Mouse (Mus musculus) urinary bladder, adult 2 months (tissue): Measurements from ENCODE around the gene Vps25. TPM values are rescaled to one million over a fixed set of nuclear protein-coding genes. Genes with fewer than 3 reads are reported as not detected.

ENCODE experiments used
- DNase-seq: peaks from one replicate; pipeline ENCODE4 v3.0.0; 2022; ENCODE audit warnings: low spot score
- polyA plus RNA-seq: library from polyadenylated mRNA; depleted of rRNA; stranded (reverse); fragments of >200 nt; gene quantifications from 2 replicates; pipeline ENCODE4 v1.2.3, GENCODE M21; 2012; rRNA removed

The Vps25 gene
- 73.3 and 91.1 TPM in 2 replicates for polyA plus RNA-seq

- DNase-seq = peak; percentile 77
These were observed at the start of gene Vps25 for GRCm38 (mm10) chr11:101253613-101254389. Vps25 (plus strand) TSS chr11:101253707.

DNA sequence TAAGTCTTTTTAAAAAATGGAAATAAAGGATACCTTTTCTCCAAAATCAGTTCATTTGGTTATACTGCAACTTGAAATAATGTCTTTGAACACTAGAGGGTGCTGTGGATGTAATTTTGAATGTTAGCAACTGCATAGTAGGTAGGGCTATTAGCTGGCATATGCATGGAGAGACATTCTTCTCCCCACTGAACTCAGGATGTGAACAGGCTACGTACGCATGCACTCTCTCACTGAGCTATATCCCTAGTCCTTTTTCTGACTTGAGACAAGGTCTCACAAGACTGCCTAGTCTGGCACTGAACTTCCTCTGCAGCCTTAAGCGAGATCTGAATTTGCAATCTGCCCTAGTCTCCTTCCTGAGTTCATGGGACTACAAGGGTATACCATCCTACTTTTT is 41.5 kb upstream of the Vps25 start:
- DNase-seq = no peak

- no peak for DNase-seq
These were observed 36.6 kb upstream of the Vps25 start for GRCm38 (mm10) chr11:101216936-101217335.

DNA sequence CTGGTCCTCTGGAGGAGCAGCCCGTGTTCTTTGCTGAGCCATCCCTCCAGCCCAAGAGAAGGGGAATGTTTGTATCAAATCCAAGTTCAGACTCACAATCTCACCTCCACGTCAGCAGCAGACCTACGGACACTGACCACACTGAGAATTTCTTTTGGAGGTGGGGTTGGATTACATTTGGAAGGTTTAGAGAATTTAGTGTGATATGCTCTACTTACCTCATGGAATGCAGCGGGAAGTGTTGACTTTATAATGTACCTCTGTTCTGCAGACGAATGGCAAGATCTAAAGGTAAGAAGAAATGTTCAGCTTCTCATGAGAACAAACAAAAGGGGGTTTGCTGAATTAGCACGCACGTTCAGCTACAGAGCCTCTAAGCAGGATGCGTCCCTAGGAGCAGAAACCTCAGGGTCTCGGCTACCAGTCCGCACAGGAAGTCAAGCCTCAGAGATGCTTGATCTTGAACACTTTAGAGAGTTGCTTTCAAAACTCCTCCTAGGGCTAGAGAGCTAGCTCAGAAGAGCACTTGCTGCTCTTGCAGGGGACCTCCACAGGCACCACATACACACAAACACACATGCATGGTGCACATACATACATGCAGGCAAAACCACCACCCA is 35.0 kb upstream of the Vps25 start:
- DNase-seq = no peak

DNA sequence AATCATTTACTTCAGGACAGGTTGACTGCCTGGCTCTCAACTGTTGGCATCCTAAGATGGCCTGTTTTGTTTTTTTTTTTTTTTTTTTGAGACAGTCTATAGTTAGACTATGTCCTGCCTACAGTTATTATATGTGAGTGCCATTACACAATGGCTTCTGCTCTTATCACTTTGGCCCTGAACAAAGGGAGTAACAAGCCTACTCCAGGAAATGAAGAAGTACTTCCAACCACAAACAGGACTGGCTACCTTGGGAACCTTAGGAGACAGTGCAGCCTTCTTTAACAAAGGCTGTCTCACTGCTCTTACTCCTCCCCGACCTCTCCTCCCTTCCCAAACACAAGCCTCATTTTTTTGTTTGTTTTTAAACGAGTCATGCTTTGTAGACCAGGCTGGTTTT is 32.7 kb upstream of the Vps25 start:
- no peak for DNase-seq

GRCm38 (mm10) chr11:101221306-101221986 is 32.1 kb upstream of the Vps25 start:
- DNase-seq = no peak

- DNase-seq = no peak
These were observed 29.2 kb upstream of the Vps25 start for GRCm38 (mm10) chr11:101224337-101224736.

- DNase-seq = no peak
These were observed 28.0 kb upstream of the Vps25 start for GRCm38 (mm10) chr11:101225331-101226064.

DNA sequence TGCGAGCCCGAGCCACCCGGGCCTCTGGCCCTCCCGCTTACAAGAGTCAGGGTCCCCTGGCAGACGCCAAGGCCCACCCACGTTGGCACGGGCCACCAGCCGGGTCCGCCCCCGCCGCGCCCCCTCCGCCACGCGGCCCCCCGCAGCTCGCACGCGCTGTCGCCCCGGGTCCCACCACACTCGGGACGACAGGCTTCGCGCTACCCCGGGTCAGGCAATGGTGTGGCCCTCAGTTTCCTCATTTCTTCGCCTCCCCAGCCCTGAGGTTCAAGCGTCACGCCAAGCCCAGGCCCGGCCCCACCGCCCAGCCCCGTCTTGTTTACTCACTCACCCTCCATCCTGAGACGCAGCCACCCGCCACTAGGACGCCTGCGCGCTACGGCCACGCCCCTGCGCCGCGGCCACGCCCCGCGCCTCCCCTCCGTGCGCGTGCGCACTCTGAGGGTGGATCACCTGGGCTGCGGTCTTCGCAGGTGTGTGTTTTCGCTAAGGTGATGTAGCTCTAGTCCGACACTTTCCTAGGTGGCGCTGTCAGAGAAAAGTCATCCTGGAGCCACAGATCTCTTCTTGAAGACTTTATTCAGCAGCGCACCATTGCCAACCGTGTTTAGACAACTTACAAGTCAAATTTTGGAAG is 27.3 kb upstream of the Vps25 start, which contains the start of gene Ezh1:
Ezh1 (minus strand) TSS at position 399 of the 637 bp plus-strand sequence.
- peak; percentile 94 for DNase-seq

DNA sequence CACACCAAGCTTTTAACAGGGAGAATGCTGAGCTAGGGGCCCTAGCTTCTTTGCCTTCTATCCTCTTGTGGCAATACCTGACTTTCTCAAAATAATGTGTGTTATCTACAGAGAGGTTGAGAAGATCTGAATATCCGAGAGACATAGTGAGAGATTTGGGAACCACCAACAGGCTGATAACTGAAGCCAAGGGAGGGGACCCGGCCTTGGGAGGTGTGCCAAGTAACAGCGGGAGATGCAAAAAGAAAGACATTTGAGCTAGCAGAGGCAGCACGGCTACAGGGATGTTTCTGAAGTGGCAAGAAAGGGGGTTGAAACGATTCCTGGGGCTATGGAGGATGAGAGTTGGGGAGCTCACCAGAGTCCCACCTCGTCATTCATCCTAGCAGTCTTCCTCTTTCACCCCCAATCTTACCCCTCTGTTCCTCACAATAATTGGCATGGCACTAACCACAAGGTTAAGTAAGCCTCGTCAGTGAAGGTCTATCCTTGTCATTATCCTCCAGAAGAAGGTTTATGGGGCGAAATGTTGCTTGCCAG is 24.1 kb upstream of the Vps25 start:
- DNase-seq = no peak

DNA sequence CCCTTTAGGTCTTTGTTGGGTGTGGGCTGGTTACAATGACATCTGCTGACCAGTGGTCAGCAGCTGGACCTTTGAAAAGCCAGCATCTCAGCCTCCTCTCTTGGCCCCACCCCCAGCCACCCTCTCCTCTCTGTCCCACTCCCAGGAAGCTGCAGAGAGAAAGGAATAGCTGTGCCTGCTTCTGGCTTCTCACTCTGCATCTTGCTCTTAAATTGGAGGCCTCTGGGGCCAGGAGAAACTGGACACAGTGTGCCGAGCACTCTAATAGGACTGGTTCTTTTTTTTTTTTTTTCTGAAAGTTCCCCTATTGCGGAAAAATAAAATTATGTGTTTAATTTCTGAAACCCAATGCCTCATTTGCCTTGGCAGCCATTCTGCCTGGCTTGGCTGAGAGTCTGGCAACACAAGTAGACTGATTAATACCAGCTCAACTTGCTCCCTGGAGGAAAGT is 23.4 kb upstream of the Vps25 start:
- DNase-seq = no peak

DNA sequence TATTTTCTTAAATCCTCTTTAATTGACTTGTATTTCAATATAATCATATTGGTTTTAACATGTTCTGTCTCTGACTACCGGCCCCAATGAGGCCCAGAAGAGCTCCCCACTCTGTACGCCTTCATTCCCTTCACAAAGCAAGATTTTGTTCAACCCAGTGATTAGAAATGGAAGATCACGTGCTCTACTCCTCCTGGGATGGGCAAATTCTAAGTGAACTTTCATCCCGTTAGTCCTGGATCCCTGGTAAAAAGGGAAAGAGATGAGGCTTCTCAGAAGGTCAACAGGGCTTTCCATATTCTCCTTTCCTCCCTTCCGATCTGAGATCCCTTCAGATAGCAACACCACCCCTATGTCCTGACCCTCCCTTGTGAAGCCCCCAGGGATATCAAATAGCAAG is 23.0 kb upstream of the Vps25 start:
- no peak for DNase-seq

DNA sequence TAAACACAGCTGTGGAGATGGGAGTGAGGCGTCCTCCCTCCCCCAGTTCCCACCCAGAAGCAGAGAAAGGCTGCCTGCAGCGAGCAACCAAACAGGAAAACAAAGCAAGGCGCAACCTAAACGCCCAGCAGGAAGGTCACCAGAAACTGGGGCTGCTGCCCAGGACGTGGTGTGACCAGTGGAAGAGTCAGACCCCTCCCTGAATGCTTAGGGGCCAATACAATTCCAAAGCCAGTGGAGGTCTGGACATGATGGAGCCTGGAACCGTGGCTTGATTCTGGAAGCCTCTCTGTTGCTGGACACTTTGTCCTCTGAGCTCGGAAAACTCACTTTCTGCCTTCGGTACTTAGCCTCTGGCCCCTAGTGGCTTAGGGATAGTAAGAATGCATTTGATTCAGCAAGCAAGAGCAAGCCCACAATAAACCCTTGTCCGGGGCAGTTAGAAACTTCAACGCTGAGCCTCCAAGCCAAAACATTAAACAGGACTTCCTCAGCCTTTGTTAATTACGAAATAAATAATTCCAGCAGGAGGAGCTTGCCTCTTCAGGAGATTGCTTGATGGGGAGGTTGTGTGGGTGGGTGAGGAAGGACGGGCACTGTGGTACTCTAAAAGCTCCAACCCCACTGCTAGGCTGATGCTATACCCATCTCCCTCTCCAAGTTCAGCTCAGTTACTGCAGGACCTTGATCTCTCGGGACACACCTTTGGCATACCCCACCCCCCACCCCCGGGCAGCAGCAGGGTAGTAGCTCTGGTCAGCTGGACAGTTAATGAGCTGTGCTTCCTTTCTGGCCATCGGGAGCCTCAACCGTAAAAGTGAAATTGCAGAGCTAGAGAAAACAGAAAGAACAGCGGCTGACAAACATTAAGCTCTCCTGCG is 22.3 kb upstream of the Vps25 start:
- DNase-seq = no peak

GRCm38 (mm10) chr11:101232010-101232839 is 21.3 kb upstream of the Vps25 start:
- no peak for DNase-seq

DNA sequence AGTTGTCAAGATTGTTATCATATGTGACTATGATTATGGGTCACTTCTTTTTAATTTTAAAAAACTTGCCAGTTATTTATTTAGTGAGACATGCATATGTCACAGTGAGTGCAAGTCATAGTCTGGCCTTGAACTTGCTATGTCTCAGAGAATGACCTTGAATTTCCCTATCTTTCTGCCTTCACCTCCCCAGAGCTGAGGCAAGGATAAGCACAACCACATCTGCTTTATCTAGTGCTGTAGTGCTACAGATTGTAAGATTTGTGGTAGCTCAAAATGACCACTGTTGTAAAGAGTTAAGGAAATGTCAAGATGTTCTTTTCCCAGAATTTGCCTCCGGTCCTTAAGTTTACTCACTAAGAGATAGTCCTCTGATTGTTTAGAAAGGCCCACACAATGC is 20.3 kb upstream of the Vps25 start:
- no peak for DNase-seq

DNA sequence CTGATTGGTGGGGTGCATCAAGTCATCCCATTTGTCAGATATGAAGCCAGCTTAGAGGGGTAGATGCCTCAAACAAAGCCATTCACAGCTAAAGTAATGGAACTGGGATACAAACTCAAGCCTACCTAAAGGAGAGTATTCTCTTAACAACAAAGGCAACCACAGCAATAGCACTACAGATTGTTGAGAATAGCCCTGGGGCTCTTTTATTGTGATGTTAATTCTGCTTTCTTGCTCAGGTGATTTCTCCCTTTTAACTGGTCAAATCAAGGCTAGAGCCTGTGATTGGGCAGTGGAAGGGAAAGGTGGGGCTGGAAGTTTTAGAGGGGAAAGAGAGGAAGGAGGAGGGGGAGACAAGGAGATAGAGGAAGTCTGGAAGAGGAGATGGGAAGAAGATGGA is 19.4 kb upstream of the Vps25 start:
- DNase-seq = no peak

GRCm38 (mm10) chr11:101235429-101235828 is 18.1 kb upstream of the Vps25 start:
- no peak for DNase-seq

DNA sequence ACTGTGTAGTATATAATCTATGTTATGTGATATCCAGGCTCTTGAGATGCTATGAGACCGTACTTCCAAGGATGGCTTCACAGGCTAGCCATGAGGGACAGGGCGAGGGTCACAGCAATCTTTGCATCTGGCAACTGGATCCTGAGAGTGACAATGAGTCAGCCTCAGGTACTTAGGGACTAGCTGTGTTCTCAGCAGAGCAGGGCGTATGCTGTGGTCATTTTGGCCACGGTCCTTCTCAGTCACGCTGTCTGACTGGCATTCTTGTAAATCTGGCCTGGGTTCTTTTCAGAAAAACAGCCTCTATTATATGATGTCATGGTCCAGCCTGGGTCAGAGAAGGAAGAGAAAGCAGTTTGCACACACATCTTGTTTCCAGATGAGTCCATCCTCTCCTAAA is 16.7 kb upstream of the Vps25 start:
- no peak for DNase-seq

DNA sequence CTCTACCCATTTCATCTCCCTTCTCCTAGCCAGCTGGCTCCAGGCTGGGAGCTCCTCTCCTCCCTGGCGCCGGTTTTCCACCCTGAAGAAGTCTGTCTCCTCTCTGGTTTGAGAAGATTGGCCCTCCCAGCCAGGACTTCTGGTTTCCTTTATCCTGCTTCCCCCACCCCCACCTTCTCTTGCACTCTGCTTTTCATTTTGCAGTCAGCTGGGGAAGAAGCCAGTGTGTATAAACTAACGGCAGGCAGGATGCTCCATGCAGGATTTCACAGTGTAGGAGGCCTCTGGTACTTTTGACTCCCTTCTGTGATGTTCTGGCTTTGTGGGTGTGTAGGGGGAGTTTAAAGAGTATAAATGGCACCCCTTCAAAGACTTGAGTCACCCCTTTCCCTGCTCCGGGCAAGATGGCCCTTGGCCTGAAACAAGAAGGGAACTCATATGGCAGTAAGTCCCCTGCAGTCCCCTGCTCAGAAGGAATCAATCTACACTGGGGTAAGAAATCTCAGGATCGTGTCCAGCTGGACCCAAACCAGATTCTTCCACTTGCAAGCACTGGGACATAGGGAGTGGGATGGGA is 15.3 kb upstream of the Vps25 start:
- no peak for DNase-seq
